Mouse (Mus musculus) hindbrain, embryonic 12.5 days (tissue): ENCODE measurements at regions not wholly inside any gene's neighbourhood (a gene's known extent, or its start where the extent isn't known, plus 50 kb on each side); places are given as distances from the start of the nearest gene placed in this dataset.

Source experiments
- ATAC-seq: fragments of 200-750 bp; cut with Nextera tagmentation; 2 replicates; pipeline ENCODE4 v1.8.0; 2017; ENCODE audit warnings: moderate TSS enrichment; ENCODE audit not compliant: low FRiP score
- H3K27ac ChIP-seq: fragments of 300-500 bp; sonication (generic); 2 replicates; pipeline ENCODE4 v1.5.1; 2016; ENCODE audit warnings: mild to moderate bottlenecking
- H3K27me3 ChIP-seq: fragments of 300-500 bp; sonication (generic); 2 replicates; pipeline ENCODE4 v1.6.1; 2016; ENCODE audit warnings: mild to moderate bottlenecking
- H3K36me3 ChIP-seq: fragments of 300-500 bp; sonication (generic); 2 replicates; pipeline ENCODE4 v1.6.1; 2016; ENCODE audit warnings: mild to moderate bottlenecking
- H3K4me1 ChIP-seq: fragments of 300-500 bp; sonication (generic); 2 replicates; pipeline ENCODE4 v1.6.1; 2016
- H3K4me2 ChIP-seq: fragments of 300-500 bp; sonication (generic); replicated peaks from 2 replicates; pipeline ENCODE4 v1.6.1; 2016; ENCODE audit warnings: mild to moderate bottlenecking
- H3K4me3 ChIP-seq: fragments of 300-500 bp; sonication (generic); 2 replicates; pipeline ENCODE4 v1.5.1; 2016; ENCODE audit warnings: mild to moderate bottlenecking
- H3K9ac ChIP-seq: fragments of 300-500 bp; sonication (generic); 2 replicates; pipeline ENCODE4 v1.6.1; 2016; ENCODE audit warnings: mild to moderate bottlenecking, moderate library complexity
- H3K9me3 ChIP-seq: fragments of 300-500 bp; sonication (generic); replicated peaks from 2 replicates; pipeline ENCODE4 v1.6.1; 2016; ENCODE audit warnings: mild to moderate bottlenecking
- WGBS: fragments of 180-500 bp; shearing (Covaris S2); methylation state at CpG from one replicate; pipeline ENCODE4 v1.1.7; 2016; 5-methylcytosine and 5-hydroxymethylcytosine counted together

- no peaks in the 10 kb centered on the region for H3K9me3 ChIP-seq
- H3K27ac ChIP-seq: no peak overlapping the region
- ATAC-seq: no peak; the same call in 1 of the 2 replicates
- H3K4me3 ChIP-seq: no peak overlapping the region
- no peaks in the 10 kb centered on the region; the same call in 1 of the 2 replicates for H3K4me1 ChIP-seq
- no peak overlapping the region for H3K9ac ChIP-seq
- H3K36me3 ChIP-seq: no peaks in the 10 kb centered on the region
- H3K4me2 ChIP-seq: no peak overlapping the region
- H3K27me3 ChIP-seq: no peaks in the 10 kb centered on the region
- WGBS: 61% methylated on average over 5 of the region's 5 CpGs
Measured at GRCm38 (mm10) chr10:46016295-46016694, 438.7 kb downstream of the Hace1 start.

DNA sequence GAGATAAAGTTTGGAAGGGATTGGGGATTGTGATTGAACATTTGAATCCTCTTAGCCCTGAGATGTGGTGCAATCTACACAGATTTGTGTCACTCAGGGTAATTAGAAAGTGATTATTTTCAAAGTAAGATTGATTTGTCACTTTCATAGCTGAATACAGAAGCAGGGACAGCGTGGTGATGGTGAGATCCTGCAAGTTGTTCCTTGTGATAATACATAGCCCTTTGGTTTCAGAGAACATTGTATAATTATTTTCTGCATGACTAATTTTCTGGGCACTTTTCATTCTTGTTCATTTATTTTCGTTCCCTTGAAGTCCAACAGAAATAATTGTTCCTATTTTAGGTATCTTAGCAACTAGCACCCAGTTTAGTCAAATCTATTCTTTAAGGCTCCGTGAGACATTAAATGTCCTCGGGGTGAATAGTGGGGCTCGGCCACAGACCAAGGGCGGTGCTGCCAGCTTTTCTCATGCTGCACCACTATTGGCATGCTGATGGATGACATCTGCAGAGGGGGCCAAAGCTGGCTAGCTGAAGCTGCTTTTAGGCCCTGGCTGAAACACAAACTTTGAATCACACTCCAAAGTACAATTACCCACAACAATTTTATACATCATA, 468.0 kb downstream of the Hace1 start:
- H3K27ac ChIP-seq: no peak overlapping the region
- H3K4me2 ChIP-seq: no peak overlapping the region
- WGBS: 31% methylated on average over 6 of the region's 6 CpGs
- peaks cover 7% of the 10 kb centered on the region for H3K4me1 ChIP-seq
- H3K27me3 ChIP-seq: no peaks in the 10 kb centered on the region
- no peaks in the 10 kb centered on the region for H3K9me3 ChIP-seq
- no peak overlapping the region for H3K9ac ChIP-seq
- H3K4me3 ChIP-seq: no peak overlapping the region
- H3K36me3 ChIP-seq: no peaks in the 10 kb centered on the region
- ATAC-seq: peak; percentile 63

GRCm38 (mm10) chr10:46046094-46046749, 468.6 kb downstream of the Hace1 start:
- Histone ChIP-seq H3K4me3 (no peak overlapping the region), H3K9ac (no peak overlapping the region), H3K4me1 (peaks cover 7% of the 10 kb centered on the region), H3K27me3 (no peaks in the 10 kb centered on the region), H3K4me2 (no peak overlapping the region), H3K9me3 (no peaks in the 10 kb centered on the region), H3K36me3 (no peaks in the 10 kb centered on the region), H3K27ac (no peak overlapping the region)
- no peak for ATAC-seq

- H3K9me3 ChIP-seq: no peaks in the 10 kb centered on the region
- H3K27me3 ChIP-seq: no peaks in the 10 kb centered on the region
- H3K9ac ChIP-seq: no peak overlapping the region
- no peak overlapping the region for H3K4me2 ChIP-seq
- H3K4me1 ChIP-seq: peaks cover 7% of the 10 kb centered on the region
- H3K36me3 ChIP-seq: no peaks in the 10 kb centered on the region
- no peak overlapping the region for H3K27ac ChIP-seq
- WGBS: 77% methylated on average over 8 of the region's 8 CpGs
- H3K4me3 ChIP-seq: no peak overlapping the region
- ATAC-seq: no peak
Measured at GRCm38 (mm10) chr10:46046890-46047414, 469.3 kb downstream of the Hace1 start.

- Histone ChIP-seq H3K4me3 (no peak overlapping the region), H3K36me3 (no peaks in the 10 kb centered on the region), H3K4me2 (no peak overlapping the region), H3K27me3 (no peaks in the 10 kb centered on the region), H3K4me1 (peaks cover 7% of the 10 kb centered on the region), H3K9me3 (no peaks in the 10 kb centered on the region), H3K9ac (no peak overlapping the region), H3K27ac (no peak overlapping the region)
- ATAC-seq: no peak
- WGBS: 47% methylated on average over 4 of the region's 4 CpGs
Measured at GRCm38 (mm10) chr10:46047591-46047990, 470.0 kb downstream of the Hace1 start.

DNA sequence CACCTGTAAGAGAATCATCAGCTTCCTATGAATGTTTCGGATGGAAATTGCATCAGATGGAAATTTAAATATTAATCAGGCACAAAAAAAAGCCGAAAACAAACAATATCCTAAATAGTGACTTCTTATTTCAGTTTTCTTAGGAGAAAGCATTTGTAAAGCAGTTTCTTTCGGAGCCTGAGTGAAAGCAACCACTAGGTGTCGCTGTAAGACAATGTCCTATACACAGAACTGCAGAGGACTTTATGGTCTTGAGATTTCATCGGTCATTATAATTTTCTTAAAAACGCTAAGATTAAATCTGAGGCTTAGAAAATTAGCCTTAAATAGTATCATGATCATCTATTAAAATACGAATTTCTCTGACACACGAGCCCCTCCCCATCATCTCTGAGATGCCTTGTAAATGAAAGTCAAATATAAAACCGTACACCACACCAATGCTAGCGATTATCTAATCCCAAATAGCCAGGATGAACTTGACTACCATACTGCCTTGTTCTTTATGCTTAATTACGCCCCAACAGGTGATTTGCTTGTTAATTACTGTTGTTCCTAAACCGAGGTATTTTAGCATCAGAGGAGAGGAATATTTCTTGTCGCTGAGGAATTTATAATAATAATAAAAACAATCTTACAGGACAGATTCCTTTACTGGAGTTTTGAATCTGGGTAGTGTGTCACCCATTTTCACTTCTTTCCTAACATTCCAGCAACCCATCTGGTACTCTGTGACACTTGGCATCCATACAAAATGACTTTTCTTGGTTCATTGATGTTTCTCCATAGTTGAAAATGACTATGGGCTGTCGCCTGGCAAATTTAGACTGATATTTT, 480.0 kb downstream of the Hace1 start:
- no peaks in the 10 kb centered on the region for H3K36me3 ChIP-seq
- H3K9ac ChIP-seq: no peak overlapping the region
- H3K27ac ChIP-seq: no peak overlapping the region
- peak; percentile 74; the same call in 1 of the 2 replicates for ATAC-seq
- no peaks in the 10 kb centered on the region for H3K4me1 ChIP-seq
- H3K4me3 ChIP-seq: no peak overlapping the region
- no peak overlapping the region for H3K4me2 ChIP-seq
- no peaks in the 10 kb centered on the region for H3K27me3 ChIP-seq
- no peaks in the 10 kb centered on the region for H3K9me3 ChIP-seq
- WGBS: 34% methylated on average over 14 of the region's 14 CpGs

GRCm38 (mm10) chr10:46058199-46058472, 480.5 kb downstream of the Hace1 start:
- Histone ChIP-seq H3K9ac (no peak overlapping the region), H3K4me3 (no peak overlapping the region), H3K9me3 (no peaks in the 10 kb centered on the region), H3K27me3 (no peaks in the 10 kb centered on the region), H3K27ac (no peak overlapping the region), H3K36me3 (no peaks in the 10 kb centered on the region), H3K4me2 (no peak overlapping the region), H3K4me1 (no peaks in the 10 kb centered on the region)
- ATAC-seq: no peak; the same call in 1 of the 2 replicates
- 82% methylated on average over 5 of the region's 5 CpGs for WGBS

- 77% methylated on average over 3 of the region's 3 CpGs for WGBS
- Histone ChIP-seq H3K4me1 (no peaks in the 10 kb centered on the region), H3K9me3 (no peaks in the 10 kb centered on the region), H3K4me2 (no peak overlapping the region), H3K27ac (no peak overlapping the region), H3K4me3 (no peak overlapping the region), H3K36me3 (no peaks in the 10 kb centered on the region), H3K27me3 (no peaks in the 10 kb centered on the region), H3K9ac (no peak overlapping the region)
- ATAC-seq: no peak
Measured at GRCm38 (mm10) chr10:46059285-46059684, 481.7 kb downstream of the Hace1 start.

GRCm38 (mm10) chr10:46063831-46064230, 486.2 kb downstream of the Hace1 start:
- no peaks in the 10 kb centered on the region for H3K36me3 ChIP-seq
- no peak overlapping the region for H3K4me3 ChIP-seq
- no peak for ATAC-seq
- H3K4me2 ChIP-seq: no peak overlapping the region
- H3K27me3 ChIP-seq: no peaks in the 10 kb centered on the region
- 90% methylated on average over 4 of the region's 4 CpGs for WGBS
- no peaks in the 10 kb centered on the region for H3K4me1 ChIP-seq
- no peak overlapping the region for H3K27ac ChIP-seq
- H3K9ac ChIP-seq: no peak overlapping the region
- H3K9me3 ChIP-seq: no peaks in the 10 kb centered on the region

DNA sequence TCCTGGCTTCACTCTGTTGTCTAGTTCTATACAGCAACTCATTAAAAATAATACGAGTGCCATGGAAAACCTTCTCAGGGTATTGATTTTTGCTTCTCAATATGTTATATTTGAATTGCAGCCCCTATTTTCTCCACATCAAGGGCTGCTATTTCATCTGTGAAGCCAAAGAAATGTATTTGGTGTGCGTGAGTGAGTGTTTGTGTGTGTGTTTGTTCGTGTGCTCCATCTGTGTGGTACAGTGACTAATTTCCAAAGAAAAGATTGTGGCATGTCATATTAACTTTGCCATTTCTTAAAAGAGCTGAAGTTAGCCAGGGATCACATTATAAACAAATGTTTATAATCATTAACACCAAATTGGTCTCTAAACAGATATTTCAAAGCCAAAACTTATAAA, 493.1 kb downstream of the Hace1 start:
- no peak overlapping the region for H3K9ac ChIP-seq
- H3K4me2 ChIP-seq: no peak overlapping the region
- H3K4me1 ChIP-seq: peaks cover 16% of the 10 kb centered on the region
- H3K27me3 ChIP-seq: no peaks in the 10 kb centered on the region
- 87% methylated on average over 3 of the region's 3 CpGs for WGBS
- no peak for ATAC-seq
- H3K4me3 ChIP-seq: no peak overlapping the region
- H3K9me3 ChIP-seq: no peaks in the 10 kb centered on the region
- H3K36me3 ChIP-seq: no peaks in the 10 kb centered on the region
- H3K27ac ChIP-seq: peak overlapping the region; percentile 44; the same call in 1 of the 2 replicates

DNA sequence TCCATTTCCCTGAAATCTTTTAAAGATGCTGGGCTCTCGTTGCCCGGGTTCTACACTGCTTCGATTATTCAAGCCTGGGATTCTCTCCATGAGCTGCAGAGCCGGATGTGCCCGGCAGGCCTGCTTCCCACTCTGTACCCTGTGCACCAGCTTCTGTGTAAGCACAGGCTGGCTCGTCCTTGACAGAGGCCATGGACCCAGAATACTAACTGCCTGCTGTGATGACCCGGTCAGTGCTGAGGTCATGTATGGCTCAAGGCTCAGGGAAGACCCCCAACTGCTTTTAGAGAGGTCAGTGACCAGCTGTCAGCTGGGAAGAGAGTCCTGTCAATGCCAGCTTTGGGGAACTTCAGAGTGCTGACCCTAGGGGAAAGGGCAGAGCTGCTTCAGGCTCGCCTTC, 493.6 kb downstream of the Hace1 start:
- no peak overlapping the region for H3K9ac ChIP-seq

DNA sequence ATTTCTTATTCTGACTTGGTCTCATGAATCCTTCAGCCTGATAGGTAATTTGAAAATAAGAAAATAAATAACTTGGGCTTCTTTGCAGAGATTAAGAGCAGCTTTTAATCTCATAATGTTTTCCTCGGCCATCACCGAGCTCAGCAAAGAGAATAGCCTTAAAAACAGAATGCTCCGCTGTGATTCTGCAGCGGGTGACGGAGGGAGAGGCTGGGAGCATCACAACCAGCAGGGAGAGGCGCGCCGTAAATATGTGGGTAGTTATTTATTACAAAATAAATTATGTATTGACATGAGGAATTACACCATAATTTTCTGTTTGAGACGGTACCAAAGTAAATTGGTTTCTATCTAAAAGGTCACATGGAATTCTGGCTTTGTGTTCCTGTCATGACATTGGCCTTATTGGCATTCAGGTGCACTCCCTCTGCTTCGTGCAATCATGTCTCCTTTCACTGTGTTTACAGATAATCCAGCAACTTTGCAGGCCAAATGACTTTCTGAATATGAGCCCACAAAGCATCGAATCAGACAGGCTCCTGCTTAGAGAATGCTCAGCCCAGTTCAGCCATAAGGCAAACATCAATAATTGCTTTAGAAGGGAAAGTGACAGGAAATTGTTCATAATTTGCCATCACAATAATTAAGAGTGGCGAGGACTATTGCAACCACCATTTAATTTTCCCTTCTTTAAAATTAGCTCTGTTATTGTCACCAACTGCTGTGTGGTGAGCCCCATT, 494.4 kb downstream of the Hace1 start:
- 61% methylated on average over 12 of the region's 12 CpGs for WGBS
- Histone ChIP-seq H3K4me3 (no peak overlapping the region), H3K27ac (peak overlapping the region; percentile 60), H3K4me1 (peaks cover 16% of the 10 kb centered on the region), H3K27me3 (no peaks in the 10 kb centered on the region), H3K9ac (no peak overlapping the region), H3K36me3 (no peaks in the 10 kb centered on the region), H3K4me2 (no peak overlapping the region), H3K9me3 (no peaks in the 10 kb centered on the region)
- peak; percentile 36; the same call in 1 of the 2 replicates for ATAC-seq

More for the DNA sequence above, 493.6 kb downstream of the Hace1 start:
- Histone ChIP-seq H3K27ac (peak overlapping the region; percentile 44), H3K4me1 (peaks cover 16% of the 10 kb centered on the region), H3K27me3 (no peaks in the 10 kb centered on the region), H3K4me3 (no peak overlapping the region), H3K9me3 (no peaks in the 10 kb centered on the region), H3K4me2 (no peak overlapping the region), H3K36me3 (no peaks in the 10 kb centered on the region)
- WGBS: 24% methylated on average over 8 of the region's 8 CpGs
- ATAC-seq: peak; percentile 49; the same call in 1 of the 2 replicates
